Mouse (Mus musculus) MEL (cell line): ENCODE results near the gene P4ha2. TPM values are rescaled to one million over a fixed set of nuclear protein-coding genes. Genes with fewer than 3 reads are reported as not detected.

Experiments used
- DNase-seq: peaks from one replicate; pipeline ENCODE4 v3.0.0; 2011; ENCODE audit warnings: low read depth, low spot score
- H3K27ac ChIP-seq: 2 replicates; pipeline ENCODE4 v1.5.1; 2012; ENCODE audit warnings: low read depth, mild to moderate bottlenecking, control low read depth, low read length, moderate library complexity; ENCODE audit not compliant: control insufficient read depth
- H3K27me3 ChIP-seq, 2 experiments: fragments of 150-350 bp in 1 of 2; sonication (generic) in 1 of 2; 2 replicates each; pipeline ENCODE4 v1.6.1; 2012; ENCODE audit warnings: low read length in 2 of 2, mild to moderate bottlenecking in 2 of 2, improper control_type of control experiment in 1 of 2, moderate library complexity in 1 of 2; ENCODE audit not compliant: insufficient read depth in 2 of 2, control insufficient read depth in 1 of 2
- H3K36me3 ChIP-seq, 2 experiments: 2 replicates each; pipeline ENCODE4 v1.6.1; 2012 to 2014; ENCODE audit warnings: low read length in 2 of 2, improper control_type of control experiment in 1 of 2, inconsistent platforms in 1 of 2, mild to moderate bottlenecking in 1 of 2; ENCODE audit not compliant: insufficient read depth in 2 of 2, control insufficient read depth in 1 of 2
- H3K4me1 ChIP-seq, 2 experiments: fragments of 150-350 bp in 1 of 2; sonication (generic) in 1 of 2; 2 replicates each; pipeline ENCODE4 v1.6.1; 2012; ENCODE audit warnings: low read length in 2 of 2, improper control_type of control experiment in 1 of 2, mild to moderate bottlenecking in 1 of 2; ENCODE audit not compliant: insufficient read depth in 2 of 2, control insufficient read depth in 1 of 2
- H3K4me3 ChIP-seq, 2 experiments: fragments of 150-350 bp in 1 of 2; sonication (generic) in 1 of 2; 2 replicates each; pipeline ENCODE4 v1.5.1; 2012; ENCODE audit warnings: low read depth in 2 of 2, low read length in 2 of 2, mild to moderate bottlenecking in 2 of 2, moderate library complexity in 2 of 2, control low read depth in 1 of 2, improper control_type of control experiment in 1 of 2; ENCODE audit not compliant: control insufficient read depth in 1 of 2, insufficient read depth in 1 of 2
- H3K79me2 ChIP-seq: 2 replicates; pipeline ENCODE4 v1.6.1; 2012; ENCODE audit warnings: mild to moderate bottlenecking, low read length, moderate library complexity; ENCODE audit not compliant: control insufficient read depth, poor library complexity, insufficient read depth
- H3K9ac ChIP-seq: 2 replicates; pipeline ENCODE4 v1.6.1; 2012; ENCODE audit warnings: low read depth, mild to moderate bottlenecking, control low read depth, low read length, moderate library complexity; ENCODE audit not compliant: control insufficient read depth, poor library complexity, severe bottlenecking
- H3K9me3 ChIP-seq: fragments of 150-350 bp; sonication (generic); replicated peaks from 2 replicates; pipeline ENCODE4 v1.6.1; 2012; ENCODE audit warnings: mild to moderate bottlenecking, low read length, improper control_type of control experiment, moderate library complexity; ENCODE audit not compliant: insufficient read depth
- CHD2 ChIP-seq: IDR thresholded peaks from 2 replicates; pipeline ENCODE4 v1.6.1; 2011; ENCODE audit warnings: low read length, improper control_type of control experiment
- CTCF ChIP-seq, 3 experiments: IDR thresholded peaks in 2 of 3; conservative IDR thresholded peaks in 1 of 3; 2 replicates each; pipeline ENCODE4 v1.5.1; 2011 to 2012; ENCODE audit warnings: low read length in 3 of 3, low read depth in 2 of 3, mild to moderate bottlenecking in 2 of 3, improper control_type of control experiment in 1 of 3, inconsistent platforms in 1 of 3, mixed read lengths in 1 of 3, moderate library complexity in 1 of 3; ENCODE audit not compliant: control insufficient read depth in 1 of 3, insufficient read depth in 1 of 3, poor library complexity in 1 of 3, severe bottlenecking in 1 of 3
- E2F4 ChIP-seq: IDR thresholded peaks from 2 replicates; pipeline ENCODE4 v1.6.1; 2011; ENCODE audit warnings: low read depth, low read length, improper control_type of control experiment, borderline replicate concordance
- EP300 ChIP-seq, 2 experiments: IDR thresholded peaks; 2 replicates each; pipeline ENCODE4 v1.6.1; 2011; ENCODE audit warnings: improper control_type of control experiment in 2 of 2, low read length in 2 of 2, low read depth in 1 of 2, mild to moderate bottlenecking in 1 of 2
- HCFC1 ChIP-seq: IDR thresholded peaks from 2 replicates; pipeline ENCODE4 v1.6.1; 2012; ENCODE audit warnings: low read depth, mild to moderate bottlenecking, inconsistent platforms, low read length, improper control_type of control experiment, moderate library complexity
- MAX ChIP-seq: IDR thresholded peaks from 2 replicates; pipeline ENCODE4 v1.6.1; 2011; ENCODE audit warnings: low read length, improper control_type of control experiment
- MEF2A ChIP-seq: IDR thresholded peaks from 2 replicates; pipeline ENCODE4 v1.6.1; 2014; ENCODE audit warnings: low read depth, mild to moderate bottlenecking, inconsistent platforms, low read length, improper control_type of control experiment; ENCODE audit not compliant: poor library complexity, insufficient replicate concordance, severe bottlenecking; ENCODE audit errors: extremely low read depth
- MXI1 ChIP-seq: IDR thresholded peaks from 2 replicates; pipeline ENCODE4 v1.6.1; 2011; ENCODE audit warnings: mild to moderate bottlenecking, low read depth, low read length, improper control_type of control experiment
- MYC ChIP-seq: IDR thresholded peaks from 2 replicates; pipeline ENCODE4 v1.6.1; 2011; ENCODE audit warnings: low read depth, mild to moderate bottlenecking, low read length, improper control_type of control experiment, moderate library complexity
- NRF1 ChIP-seq: IDR thresholded peaks from 2 replicates; pipeline ENCODE4 v1.6.1; 2014; ENCODE audit warnings: low read depth, mild to moderate bottlenecking, inconsistent platforms, low read length, improper control_type of control experiment, moderate library complexity; ENCODE audit not compliant: poor library complexity, insufficient read depth, severe bottlenecking
- POLR2AphosphoS5 ChIP-seq: IDR thresholded peaks from 2 replicates; pipeline ENCODE4 v1.6.1; 2012; ENCODE audit warnings: low read depth, borderline replicate concordance, mild to moderate bottlenecking, inconsistent platforms, low read length, moderate library complexity, mixed read lengths
- RAD21 ChIP-seq: IDR thresholded peaks from 2 replicates; pipeline ENCODE4 v1.6.1; 2011; ENCODE audit warnings: mild to moderate bottlenecking, low read depth, low read length, improper control_type of control experiment
- RCOR1 ChIP-seq: IDR thresholded peaks from 2 replicates; pipeline ENCODE4 v1.6.1; 2012; ENCODE audit warnings: low read depth, mild to moderate bottlenecking, inconsistent platforms, low read length, improper control_type of control experiment
- SIN3A ChIP-seq: IDR thresholded peaks from 2 replicates; pipeline ENCODE4 v1.6.1; 2012; ENCODE audit warnings: low read length, improper control_type of control experiment, inconsistent platforms
- SMC3 ChIP-seq: IDR thresholded peaks from 2 replicates; pipeline ENCODE4 v1.6.1; 2011; ENCODE audit warnings: low read depth, low read length, improper control_type of control experiment
- TBP ChIP-seq: IDR thresholded peaks from 2 replicates; pipeline ENCODE4 v1.8.0; 2011; ENCODE audit warnings: low read depth, low read length, improper control_type of control experiment
- TCF12 ChIP-seq: IDR thresholded peaks from 2 replicates; pipeline ENCODE4 v1.6.1; 2014; ENCODE audit warnings: low read depth, mild to moderate bottlenecking, inconsistent platforms, low read length, improper control_type of control experiment, moderate library complexity
- UBTF ChIP-seq: IDR thresholded peaks from 2 replicates; pipeline ENCODE4 v1.6.1; 2012; ENCODE audit warnings: low read depth, mild to moderate bottlenecking, inconsistent platforms, low read length, improper control_type of control experiment, moderate library complexity, borderline replicate concordance; ENCODE audit not compliant: insufficient read depth
- ZC3H11A ChIP-seq: IDR thresholded peaks from 2 replicates; pipeline ENCODE4 v1.6.1; 2012; ENCODE audit warnings: low read depth, mild to moderate bottlenecking, inconsistent platforms, low read length, improper control_type of control experiment
- ZNF384 ChIP-seq: IDR thresholded peaks from 2 replicates; pipeline ENCODE4 v1.6.1; 2012; ENCODE audit warnings: low read depth, mild to moderate bottlenecking, inconsistent platforms, low read length, improper control_type of control experiment
- polyA plus RNA-seq, 2 experiments: library from polyadenylated mRNA; stranded (reverse) in 1 of 2; unstranded in 1 of 2; fragments of >175 nt in 1 of 2; fragments of >200 nt in 1 of 2; gene quantifications; 2 replicates each; pipeline versions ENCODE4 v1.2.1 to v1.2.4; 2012; ENCODE audit warnings: low replicate concordance in 2 of 2, low read depth in 1 of 2; ENCODE audit not compliant: insufficient read length in 2 of 2, insufficient read depth in 1 of 2, missing spikeins in 1 of 2
- total RNA-seq: library from RNA; depleted of rRNA; stranded (reverse); fragments of 300-350 nt; gene quantifications from 2 replicates; pipeline ENCODE4 v1.2.3, GENCODE M21; 2012

Gene P4ha2
- total and polyA plus RNA-seq, 3 experiments: 18.6 to 57.8 TPM; not detected in 1

GRCm38 (mm10) chr11:54141200-54141971, 41.5 kb downstream of the P4ha2 start:
- H3K9me3 ChIP-seq: no peaks in the 10 kb centered on the region
- no peak overlapping the region for H3K9ac ChIP-seq
- no peaks in the 10 kb centered on the region for H3K27me3 ChIP-seq
- H3K4me3 ChIP-seq: no peak overlapping the region
- peaks cover 0 to 6% of the 10 kb centered on the region in 2 experiments; a peak in 2 of 4 replicates for H3K36me3 ChIP-seq
- no peak overlapping the region for H3K27ac ChIP-seq
- H3K4me1 ChIP-seq: peaks cover 3 to 15% of the 10 kb centered on the region in 2 experiments; a peak in 3 of 4 replicates
- peak; percentile 55 for DNase-seq
- H3K79me2 ChIP-seq: no peaks in the 10 kb centered on the region
- TF ChIP-seq CTCF (IDR thresholded peaks at IDR 0.05 in 2 of 3, conservative IDR thresholded peaks at IDR 0.05 in 1 of 3; ENCODE audit: control insufficient read depth in 1 of 3, insufficient read depth in 1 of 3, low read depth in 2 of 3, low read length in 3 of 3, poor library complexity in 1 of 3, severe bottlenecking in 1 of 3) (peak; percentile 28 to 61 (median 57)), MAX (no peak), SMC3 (peak; percentile 48), ZC3H11A (no peak), NRF1 (no peak), RAD21 (peak; percentile 51)

GRCm38 (mm10) chr11:54144886-54145285, 45.0 kb downstream of the P4ha2 start:
- Histone ChIP-seq H3K4me1 (peaks cover 9 to 23% of the 10 kb centered on the region in 2 experiments), H3K9me3 (no peaks in the 10 kb centered on the region), H3K27me3 (no peaks in the 10 kb centered on the region), H3K9ac (no peak overlapping the region), H3K79me2 (no peaks in the 10 kb centered on the region), H3K27ac (no peak overlapping the region), H3K4me3 (no peak overlapping the region), H3K36me3 (peaks cover 0 to 17% of the 10 kb centered on the region in 2 experiments; a peak in 2 of 4 replicates)
- TF ChIP-seq MXI1 (no peak), EP300 (IDR thresholded peaks at IDR 0.05; ENCODE audit: low read depth in 1 of 2, low read length in 2 of 2) (peak in 1 of 2 experiments; percentile 21; a peak in 1 of 4 replicates), RAD21 (peak; percentile 98), RCOR1 (no peak), CHD2 (no peak), UBTF (no peak), MAX (peak; percentile 39; the same call in 1 of the 2 replicates), HCFC1 (no peak), ZNF384 (peak; percentile 80), MYC (0 out of 2 replicates have a peak, but pooled peaks have one; percentile 40), SMC3 (peak; percentile 100), POLR2AphosphoS5 (no peak), MEF2A (no peak), TBP (0 out of 2 replicates have a peak, but pooled peaks have one; percentile 22), ZC3H11A (peak; percentile 99), CTCF (IDR thresholded peaks at IDR 0.05 in 2 of 3, conservative IDR thresholded peaks at IDR 0.05 in 1 of 3; ENCODE audit: control insufficient read depth in 1 of 3, insufficient read depth in 1 of 3, low read depth in 2 of 3, low read length in 3 of 3, poor library complexity in 1 of 3, severe bottlenecking in 1 of 3) (peak; percentile 94 to 99 (median 98)), E2F4 (no peak), SIN3A (peak; percentile 60), TCF12 (peak; percentile 41; the same call in 1 of the 2 replicates)
- DNase-seq: peak; percentile 90
